Mouse (Mus musculus): ENCODE results near the gene Klhl24. TPM values are rescaled to one million over a fixed set of nuclear protein-coding genes. Genes with fewer than 3 reads are reported as not detected.

The Klhl24 gene
- 196 TPM for total RNA-seq (2023)

GRCm38 (mm10) chr16:20097069-20097710, at the start of gene Klhl24:
Klhl24 (plus strand) TSS chr16:20097542.

GRCm38 (mm10) chr16:20140772-20141531, 43.6 kb downstream of the Klhl24 start, which contains the start of gene Yeats2:
Yeats2 (plus strand) TSS chr16:20141063.

Other genes with a start within 250 kb of the Klhl24 start
- gene Klhl6, start 114.5 kb upstream of the Klhl24 start, total RNA-seq (2023): 209 TPM
- gene Yeats2, start 43.5 kb downstream of the Klhl24 start, total RNA-seq (2023): 90.2 TPM
- not detected for gene Map6d1, start 143.8 kb downstream of the Klhl24 start, total RNA-seq (2023)
- 79.1 TPM for gene Parl, start 204.8 kb downstream of the Klhl24 start, total RNA-seq (2023)
- gene Cyp2ab1, start 227.9 kb downstream of the Klhl24 start, total RNA-seq (2023): 0.74 TPM

Data from CD4-positive naive resting alpha-beta T cell, adult 57 days (primary cell).